17 mouse cellular contexts compared by ENCODE assay signal in genomic region chr15:67902982-67903381, GRCm38 (mm10).
DNase-seq lines count a peak whose midpoint lies in the region; ATAC-seq and TF ChIP-seq lines count a peak whose summit lies in the region.
"Had no signal": no experiment of that assay in that cellular context is flagged by ENCODE, and none has a peak within 500 bp of the region (broad histone marks: within the 10 kb centered on the region; RNA-seq: fewer than 3 reads in every experiment).

No protein-coding gene starts in this region.

- DNase-seq in kidney, adult 9 months = peak; percentile 8
- DNase-seq in kidney, adult 18-20 months = no peak
- DNase-seq in MEL-GATA-1-ER (ENCODE audit: extremely low read depth, low read depth) = peak; percentile 8
- peak; percentile 19 for DNase-seq in c-Kit-positive CD71-negative TER-119-negative erythroid progenitor cells, embryonic 14.5 days (ENCODE audit: low read depth)
- DNase-seq in frontal cortex, postnatal 25 days (ENCODE audit: low spot score in 2 of 2) = no peak
- no peak for DNase-seq in cerebellum, adult 2 months
- DNase-seq: cerebellum, postnatal 36 days; gastrocnemius, postnatal 14 days had no signal

- WGBS in macrophage (ENCODE audit: missing documents) = 8% methylated on average over 2 of the region's 2 CpGs
- WGBS in cerebellum, adult 2 months = 99% methylated on average over 2 of the region's 2 CpGs

- no peak for TF ChIP-seq CTCF in cerebellum, adult 2 months (IDR thresholded peaks at IDR 0.05; ENCODE audit: borderline replicate concordance, insufficient read depth, low read depth, low read length)

- no peaks in the 10 kb centered on the region for H3K36me3 ChIP-seq in macrophage (ENCODE audit: inconsistent target)
- H3K36me3 ChIP-seq: embryonic facial prominence, embryonic 13.5 days; heart, embryonic 15.5 days; liver, embryonic 15.5 days; stomach, embryonic 15.5 days had no signal

- TF ChIP-seq POLR2A in cerebellum, adult 2 months (IDR thresholded peaks at IDR 0.05; ENCODE audit: borderline replicate concordance, insufficient read depth, low read length) = no peak

- no peak for ATAC-seq in cerebellum, adult (ENCODE audit: insufficient number of reproducible peaks, low FRiP score, low TSS enrichment)
- ATAC-seq: hindbrain, embryonic 16.5 days; Patski had no signal

- no peaks in the 10 kb centered on the region; the same call in 1 of the 2 replicates for H3K27me3 ChIP-seq in cerebellum, adult 2 months (ENCODE audit: control insufficient read depth, insufficient read depth, low read length)
- H3K27me3 ChIP-seq: embryonic facial prominence, embryonic 13.5 days; heart, embryonic 15.5 days; liver, embryonic 15.5 days; Patski; stomach, embryonic 15.5 days had no signal

- peak overlapping the region; percentile 64 for H3K27ac ChIP-seq in macrophage
- no peak overlapping the region for H3K27ac ChIP-seq in cerebellum, adult 2 months (ENCODE audit: insufficient read depth, low read length)
- H3K27ac ChIP-seq: embryonic facial prominence, embryonic 13.5 days; heart, embryonic 15.5 days; layer of hippocampus, adult 2 months; liver, embryonic 15.5 days; stomach, embryonic 15.5 days had no signal

- no peaks in the 10 kb centered on the region for H3K4me1 ChIP-seq in cerebellum, adult 2 months (ENCODE audit: control insufficient read depth, insufficient read depth, low read length)
- H3K4me1 ChIP-seq: heart, embryonic 15.5 days; liver, embryonic 15.5 days; stomach, embryonic 15.5 days had no signal

- no peaks in the 10 kb centered on the region for H3K79me2 ChIP-seq in macrophage (ENCODE audit: inconsistent target)

- H3K4me3 ChIP-seq in macrophage (ENCODE audit: inconsistent target) = no peak overlapping the region
- no peak overlapping the region for H3K4me3 ChIP-seq in cerebellum, adult 2 months (replicated peaks; ENCODE audit: insufficient read depth, low read depth, low read length)
- H3K4me3 ChIP-seq: embryonic facial prominence, embryonic 13.5 days; heart, embryonic 15.5 days; layer of hippocampus, adult 2 months; liver, embryonic 15.5 days; stomach, embryonic 15.5 days had no signal

Comparison
In these comparisons a context has a peak if more than half of its experiments do, and no peak if none do; other contexts are left out.
1. DNase-seq: peak in kidney, adult 9 months (single experiment), MEL-GATA-1-ER (single experiment) and c-Kit-positive CD71-negative TER-119-negative erythroid progenitor cells, embryonic 14.5 days (single experiment); none in kidney, adult 18-20 months (single experiment), frontal cortex, postnatal 25 days (0 of 2) and cerebellum, adult 2 months (0 of 2).